Mouse (Mus musculus): ENCODE measurements around the gene C1qb. TPM values are rescaled to one million over a fixed set of nuclear protein-coding genes. Genes with fewer than 3 reads are reported as not detected.

Gene C1qb
- not detected for polyA plus RNA-seq (2014; fragmentation: Illumina TruSeq; extraction: RNeasy Lipid Tissue Mini Kit (QIAGEN cat#74804); ENCODE audit: low replicate concordance)

GRCm38 (mm10) chr4:136886101-136886500 is at the start of gene C1qb:
C1qb (minus strand) TSS chr4:136886187.

GRCm38 (mm10) chr4:136898637-136899036 is 12.7 kb upstream of the C1qb start, which contains the start of gene C1qa:
C1qa (minus strand) TSS chr4:136898803.

GRCm38 (mm10) chr4:136892811-136893210 is 6.8 kb upstream of the C1qb start, which contains the start of gene C1qc:
C1qc (minus strand) TSS chr4:136893065.

GRCm38 (mm10) chr4:136835621-136836386 is 50.2 kb downstream of the C1qb start, which contains the start of gene Ephb2:
Ephb2 (minus strand) TSS chr4:136835988.

Other genes starting within 250 kb of the C1qb start
- 1.7 TPM for gene Ephb2, start 50.2 kb downstream of the C1qb start, polyA plus RNA-seq (2014; fragmentation: Illumina TruSeq; extraction: RNeasy Lipid Tissue Mini Kit (QIAGEN cat#74804); ENCODE audit: low replicate concordance)
- 3.4 TPM for gene C1qc, start 6.9 kb upstream of the C1qb start, polyA plus RNA-seq (2014; fragmentation: Illumina TruSeq; extraction: RNeasy Lipid Tissue Mini Kit (QIAGEN cat#74804); ENCODE audit: low replicate concordance)
- 1.6 TPM for gene C1qa, start 12.6 kb upstream of the C1qb start, polyA plus RNA-seq (2014; fragmentation: Illumina TruSeq; extraction: RNeasy Lipid Tissue Mini Kit (QIAGEN cat#74804); ENCODE audit: low replicate concordance)
- gene Epha8, start 70.6 kb upstream of the C1qb start, polyA plus RNA-seq (2014; fragmentation: Illumina TruSeq; extraction: RNeasy Lipid Tissue Mini Kit (QIAGEN cat#74804); ENCODE audit: low replicate concordance) = not detected
- 0.48 TPM for gene Zbtb40, start 162.6 kb upstream of the C1qb start, polyA plus RNA-seq (2014; fragmentation: Illumina TruSeq; extraction: RNeasy Lipid Tissue Mini Kit (QIAGEN cat#74804); ENCODE audit: low replicate concordance)

All from small intestine, adult 10 weeks (tissue).